Mouse (Mus musculus): ENCODE measurements around the gene Ttc3. TPM values are rescaled to one million over a fixed set of nuclear protein-coding genes. Genes with fewer than 3 reads are reported as not detected.

Ttc3 gene
- polyA plus RNA-seq, 1 experiment = 7.4 TPM

DNA sequence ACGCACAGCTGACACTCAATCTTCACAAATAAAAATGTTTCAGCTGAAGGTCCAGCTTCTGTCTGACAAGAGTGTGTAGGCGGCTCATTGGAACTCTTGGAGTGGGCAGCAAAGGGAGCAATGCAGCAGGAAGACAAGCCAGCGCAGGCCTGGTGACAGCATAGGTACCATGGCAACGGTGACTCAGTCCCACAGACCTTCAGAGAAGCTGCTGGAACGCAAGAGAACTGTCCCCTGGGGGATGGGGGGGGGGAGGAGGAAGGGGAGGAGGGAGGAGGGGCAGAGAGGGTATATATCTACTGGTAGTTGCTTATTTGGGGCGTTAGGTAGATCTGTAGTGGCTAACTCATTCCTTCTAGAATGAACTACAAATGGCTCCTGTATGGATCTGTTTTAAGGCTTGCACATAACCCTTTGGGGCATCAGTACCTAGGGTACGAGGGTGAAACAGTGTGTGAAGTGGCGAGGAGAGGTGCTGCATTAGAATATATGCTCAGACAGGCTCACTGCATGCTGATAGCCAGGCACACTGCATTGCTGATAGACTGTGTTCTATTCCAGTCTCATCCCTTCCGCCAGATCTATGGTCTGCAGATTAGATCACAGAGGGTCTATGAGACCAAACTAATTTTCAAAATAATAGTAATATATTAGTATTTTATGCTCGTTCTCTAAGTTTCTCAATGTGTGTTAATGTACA is 8.1 kb upstream of the Ttc3 start:
- WGBS = 59% methylated on average over 10 of the region's 10 CpGs
- Histone ChIP-seq H3K4me1 (ENCODE audit: control insufficient read depth, insufficient read depth, insufficient read length, low read length) (peaks cover 5% of the 10 kb centered on the region; the same call in 1 of the 2 replicates), H3K27ac (ENCODE audit: insufficient read depth, low read depth, low read length) (no peak overlapping the region)

DNA sequence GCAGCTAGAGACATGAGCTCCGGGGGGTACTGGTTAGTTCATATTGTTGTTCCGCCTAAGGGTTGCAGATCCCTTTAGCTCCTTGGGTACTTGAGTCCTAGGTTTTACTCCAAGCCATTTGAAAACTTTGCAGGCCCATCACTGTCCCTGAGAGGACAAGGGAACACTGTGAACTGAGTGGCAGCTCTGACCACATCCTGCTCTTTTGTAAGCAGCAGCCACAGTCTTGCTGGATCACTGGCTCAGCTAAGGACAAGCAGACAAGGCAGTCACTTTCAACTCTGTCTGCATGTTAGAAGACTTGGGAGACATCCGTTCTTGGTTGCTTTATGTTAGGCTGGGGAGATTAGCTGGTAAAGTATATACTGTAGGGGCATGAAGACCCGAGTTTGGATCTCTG is 6.6 kb upstream of the Ttc3 start:
- Histone ChIP-seq H3K4me1 (ENCODE audit: control insufficient read depth, insufficient read depth, insufficient read length, low read length) (peaks cover 5% of the 10 kb centered on the region; the same call in 1 of the 2 replicates), H3K4me3 (ENCODE audit: low read depth, low read length) (no peak overlapping the region), H3K27ac (ENCODE audit: insufficient read depth, low read depth, low read length) (no peak overlapping the region), H3K27me3 (ENCODE audit: control insufficient read depth, insufficient read depth, low read length) (no peaks in the 10 kb centered on the region), H3K36me3 (ENCODE audit: control insufficient read depth, insufficient read depth, low read length) (no peaks in the 10 kb centered on the region)
- WGBS = 86% methylated on average over 4 of the region's 4 CpGs
- no peak for TF ChIP-seq POLR2A (IDR thresholded peaks at IDR 0.05; ENCODE audit: low read depth, low read length)
- no peak for TF ChIP-seq CTCF (IDR thresholded peaks at IDR 0.05; ENCODE audit: extremely low read depth, insufficient read length, insufficient replicate concordance, low read depth, low read length)

More for the DNA sequence above, 8.1 kb upstream of the Ttc3 start:
- Histone ChIP-seq H3K4me3 (ENCODE audit: low read depth, low read length) (no peak overlapping the region), H3K27me3 (ENCODE audit: control insufficient read depth, insufficient read depth, low read length) (no peaks in the 10 kb centered on the region), H3K36me3 (ENCODE audit: control insufficient read depth, insufficient read depth, low read length) (no peaks in the 10 kb centered on the region)
- TF ChIP-seq POLR2A (IDR thresholded peaks at IDR 0.05; ENCODE audit: low read depth, low read length) (no peak), CTCF (IDR thresholded peaks at IDR 0.05; ENCODE audit: extremely low read depth, insufficient read length, insufficient replicate concordance, low read depth, low read length) (no peak)

DNA sequence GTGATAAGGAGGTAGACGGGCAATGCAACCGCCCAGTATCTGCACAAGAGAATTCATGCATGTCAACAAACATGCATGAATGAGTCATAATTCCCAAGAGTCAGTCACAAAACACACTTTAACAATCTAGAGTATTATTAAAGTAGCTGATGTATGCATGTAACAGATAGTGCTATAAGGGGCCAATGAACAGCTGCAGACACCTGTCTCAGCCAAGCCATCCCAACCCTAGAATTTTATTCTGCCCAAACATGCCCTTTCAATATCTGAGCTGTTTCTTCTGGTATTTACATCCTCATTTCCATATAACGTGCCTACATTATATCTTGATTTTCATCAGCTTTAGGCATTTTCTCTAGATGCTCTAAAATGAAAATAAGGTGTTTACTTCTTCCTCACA is 5.0 kb upstream of the Ttc3 start:
- no peak overlapping the region for H3K27ac ChIP-seq (ENCODE audit: insufficient read depth, low read depth, low read length)
- WGBS = 85% methylated on average over 3 of the region's 3 CpGs

DNA sequence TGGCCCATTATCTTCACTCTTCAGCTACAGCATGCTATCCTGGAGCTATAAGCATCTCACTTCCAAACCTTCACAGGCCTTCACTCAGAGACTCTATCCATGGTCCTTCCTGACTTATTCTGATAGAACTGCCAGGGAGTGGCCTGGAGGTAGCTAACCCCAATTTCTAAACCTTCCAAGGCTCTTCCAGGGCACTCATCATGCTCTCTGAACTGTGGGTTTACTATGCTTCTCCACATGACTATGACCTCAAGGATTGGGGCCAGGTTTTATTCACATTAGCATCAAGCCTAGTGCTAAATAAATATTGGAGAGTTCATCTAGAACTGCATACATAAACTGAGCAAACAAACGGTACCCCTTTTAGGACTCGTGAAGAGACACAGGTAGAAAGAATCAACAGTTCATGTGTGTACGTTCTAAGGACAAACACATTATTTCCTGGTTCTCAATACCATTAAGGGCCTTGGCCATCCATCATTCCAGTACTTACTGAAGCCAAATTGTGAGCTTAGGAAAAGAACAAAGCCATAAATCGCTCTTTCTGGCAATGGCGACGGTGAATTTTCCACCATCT is 734 bp upstream of the Ttc3 start:
- peak overlapping the region; percentile 90 for H3K4me3 ChIP-seq (ENCODE audit: low read depth, low read length)
- H3K4me1 ChIP-seq (ENCODE audit: control insufficient read depth, insufficient read depth, insufficient read length, low read length) = peaks cover 8% of the 10 kb centered on the region; the same call in 1 of the 2 replicates
- H3K27me3 ChIP-seq (ENCODE audit: control insufficient read depth, insufficient read depth, low read length) = no peaks in the 10 kb centered on the region
- H3K27ac ChIP-seq (ENCODE audit: insufficient read depth, low read depth, low read length) = peak overlapping the region; percentile 84
- no peaks in the 10 kb centered on the region for H3K36me3 ChIP-seq (ENCODE audit: control insufficient read depth, insufficient read depth, low read length)
- no peak for TF ChIP-seq POLR2A (IDR thresholded peaks at IDR 0.05; ENCODE audit: low read depth, low read length)
- TF ChIP-seq CTCF (IDR thresholded peaks at IDR 0.05; ENCODE audit: extremely low read depth, insufficient read length, insufficient replicate concordance, low read depth, low read length) = no peak
- 2% methylated on average over 6 of the region's 6 CpGs for WGBS

More for the DNA sequence above, 5.0 kb upstream of the Ttc3 start:
- Histone ChIP-seq H3K4me1 (ENCODE audit: control insufficient read depth, insufficient read depth, insufficient read length, low read length) (peaks cover 8% of the 10 kb centered on the region; the same call in 1 of the 2 replicates), H3K4me3 (ENCODE audit: low read depth, low read length) (no peak overlapping the region), H3K27me3 (ENCODE audit: control insufficient read depth, insufficient read depth, low read length) (no peaks in the 10 kb centered on the region), H3K36me3 (ENCODE audit: control insufficient read depth, insufficient read depth, low read length) (no peaks in the 10 kb centered on the region)
- TF ChIP-seq CTCF (IDR thresholded peaks at IDR 0.05; ENCODE audit: extremely low read depth, insufficient read length, insufficient replicate concordance, low read depth, low read length) (no peak), POLR2A (IDR thresholded peaks at IDR 0.05; ENCODE audit: low read depth, low read length) (no peak)

DNA sequence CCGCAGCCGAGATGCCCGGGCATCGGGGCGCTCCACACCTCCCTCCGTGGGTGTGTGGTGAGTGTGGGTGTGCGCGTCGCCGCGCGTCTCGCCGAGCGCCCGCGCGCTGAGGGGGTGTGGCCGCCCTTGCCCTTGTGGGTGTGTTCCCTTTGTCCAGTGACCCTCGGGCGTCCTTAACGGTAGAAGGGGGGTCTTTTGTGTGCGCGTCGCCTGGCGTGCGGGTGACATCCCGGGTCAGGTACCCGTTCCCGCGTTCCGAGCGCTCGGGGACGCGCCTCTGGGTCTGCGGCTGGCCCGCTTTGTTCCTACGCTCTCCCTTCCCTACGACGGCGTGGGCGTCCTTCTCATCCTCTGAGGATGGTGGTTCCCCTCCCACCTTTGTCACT is 490 bp downstream of the Ttc3 start:
- no peak for TF ChIP-seq POLR2A (IDR thresholded peaks at IDR 0.05; ENCODE audit: low read depth, low read length)
- TF ChIP-seq CTCF (IDR thresholded peaks at IDR 0.05; ENCODE audit: extremely low read depth, insufficient read length, insufficient replicate concordance, low read depth, low read length) = no peak
- H3K4me1 ChIP-seq (ENCODE audit: control insufficient read depth, insufficient read depth, insufficient read length, low read length) = peaks cover 10% of the 10 kb centered on the region; the same call in 1 of the 2 replicates
- H3K4me3 ChIP-seq (ENCODE audit: low read depth, low read length) = peak overlapping the region; percentile 90
- H3K36me3 ChIP-seq (ENCODE audit: control insufficient read depth, insufficient read depth, low read length) = no peaks in the 10 kb centered on the region
- peak overlapping the region; percentile 84 for H3K27ac ChIP-seq (ENCODE audit: insufficient read depth, low read depth, low read length)
- H3K27me3 ChIP-seq (ENCODE audit: control insufficient read depth, insufficient read depth, low read length) = no peaks in the 10 kb centered on the region
- under 1% methylated on average over 43 of the region's 43 CpGs for WGBS

DNA sequence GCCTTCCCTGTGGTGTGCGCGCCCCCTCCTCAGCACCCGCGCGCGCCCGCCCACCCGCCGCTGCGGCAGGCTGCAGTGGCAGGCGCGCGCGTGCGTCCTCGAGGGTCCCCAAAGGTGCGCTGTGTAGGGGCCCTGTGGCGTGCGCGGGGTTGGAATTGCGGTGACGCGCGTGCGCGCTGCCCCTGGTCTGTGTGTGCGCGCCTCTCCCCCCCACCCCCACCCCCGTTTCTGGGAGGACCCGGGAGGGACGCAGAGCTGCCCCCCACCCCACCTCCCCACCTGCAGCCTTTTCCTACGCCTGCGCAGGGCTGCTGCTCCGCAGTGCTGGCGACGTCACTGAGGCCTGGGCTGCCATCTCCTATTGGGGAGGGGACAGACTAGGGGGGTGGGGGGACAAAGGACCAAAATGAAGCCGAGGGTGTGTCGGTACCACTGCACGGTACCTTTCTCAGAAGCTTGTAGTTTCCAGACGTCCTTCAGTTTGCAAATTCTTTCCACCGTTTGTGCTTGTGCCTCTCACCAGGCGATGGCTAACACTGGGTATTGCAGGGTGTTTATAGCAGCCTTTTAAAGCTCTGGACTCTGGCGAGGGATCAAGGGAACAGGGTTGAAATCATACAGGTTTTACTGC is 998 bp downstream of the Ttc3 start, which contains the start of gene Pigp:
Pigp (minus strand) TSS at position 542 of the 631 bp plus-strand sequence.
- TF ChIP-seq CTCF (IDR thresholded peaks at IDR 0.05; ENCODE audit: extremely low read depth, insufficient read length, insufficient replicate concordance, low read depth, low read length) = peak; percentile 57; the same call in 1 of the 2 replicates
- no peak for TF ChIP-seq POLR2A (IDR thresholded peaks at IDR 0.05; ENCODE audit: low read depth, low read length)

DNA sequence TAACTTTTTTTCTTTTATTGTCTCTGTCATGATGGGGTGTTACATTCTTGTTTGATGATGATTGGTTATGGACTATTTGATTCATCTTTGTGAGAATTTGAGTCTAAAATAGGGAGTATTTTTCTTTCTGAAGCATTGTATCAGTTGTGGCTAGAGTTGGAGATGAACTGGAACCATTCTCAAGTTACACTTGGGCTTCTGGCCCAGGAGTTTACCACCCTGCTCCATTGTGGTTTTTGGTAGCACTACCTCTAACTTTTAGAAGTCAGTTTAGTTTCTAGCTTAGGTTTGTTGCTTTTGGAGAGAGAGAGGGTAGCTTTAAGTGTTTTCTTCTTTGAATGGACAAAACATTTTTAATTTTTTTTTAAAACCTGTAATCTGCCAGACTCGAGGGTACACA is 9.0 kb downstream of the Ttc3 start:
- H3K27me3 ChIP-seq (ENCODE audit: control insufficient read depth, insufficient read depth, low read length) = no peaks in the 10 kb centered on the region
- no peaks in the 10 kb centered on the region for H3K36me3 ChIP-seq (ENCODE audit: control insufficient read depth, insufficient read depth, low read length)
- no peak overlapping the region for H3K27ac ChIP-seq (ENCODE audit: insufficient read depth, low read depth, low read length)
- H3K4me1 ChIP-seq (ENCODE audit: control insufficient read depth, insufficient read depth, insufficient read length, low read length) = peaks cover 2% of the 10 kb centered on the region; the same call in 1 of the 2 replicates
- no peak for TF ChIP-seq CTCF (IDR thresholded peaks at IDR 0.05; ENCODE audit: extremely low read depth, insufficient read length, insufficient replicate concordance, low read depth, low read length)
- no peak for TF ChIP-seq POLR2A (IDR thresholded peaks at IDR 0.05; ENCODE audit: low read depth, low read length)
- no peak overlapping the region for H3K4me3 ChIP-seq (ENCODE audit: low read depth, low read length)
- 74% methylated on average over 1 of the region's 1 CpGs for WGBS

More for the DNA sequence above, 998 bp downstream of the Ttc3 start, which contains the start of gene Pigp:
- Histone ChIP-seq H3K4me1 (ENCODE audit: control insufficient read depth, insufficient read depth, insufficient read length, low read length) (peaks cover 9% of the 10 kb centered on the region; the same call in 1 of the 2 replicates), H3K27me3 (ENCODE audit: control insufficient read depth, insufficient read depth, low read length) (no peaks in the 10 kb centered on the region), H3K4me3 (ENCODE audit: low read depth, low read length) (peak within 1 kb of the TSS; percentile 90), H3K27ac (ENCODE audit: insufficient read depth, low read depth, low read length) (peak within 1 kb of the TSS; percentile 84), H3K36me3 (ENCODE audit: control insufficient read depth, insufficient read depth, low read length) (no peaks in the 10 kb centered on the region)
- WGBS = under 1% methylated on average over 43 of the region's 43 CpGs
